Mouse (Mus musculus) embryonic facial prominence, embryonic 11.5 days (tissue): ENCODE measurements around the gene Ell3. TPM values are rescaled to one million over a fixed set of nuclear protein-coding genes. Genes with fewer than 3 reads are reported as not detected.
"Not testable (repeated sequence)": the region's sequence is repeated elsewhere in the genome, so short reads cannot be mapped to it uniquely, and the experiment has no call there.

Source experiments
- ATAC-seq: fragments of 200-750 bp; cut with Nextera tagmentation; replicated peaks from 2 replicates; pipeline ENCODE4 v1.8.0; 2017; ENCODE audit warnings: low read depth; ENCODE audit not compliant: insufficient number of reproducible peaks, low FRiP score, low TSS enrichment
- DNase-seq: peaks from one replicate; pipeline ENCODE4 v3.0.0-alpha.2; 2015; ENCODE audit warnings: low spot score
- H3K27ac ChIP-seq: fragments of 300-500 bp; sonication (generic); replicated peaks from 2 replicates; pipeline ENCODE4 v1.5.1; 2014; ENCODE audit warnings: mild to moderate bottlenecking, low read depth, low read length, control low read depth
- H3K27me3 ChIP-seq: fragments of 300-500 bp; sonication (generic); 2 replicates; pipeline ENCODE4 v1.6.1; 2014; ENCODE audit warnings: mild to moderate bottlenecking, low read length, moderate library complexity, mixed read lengths; ENCODE audit not compliant: control insufficient read depth, insufficient read depth
- H3K36me3 ChIP-seq: fragments of 300-500 bp; sonication (generic); replicated peaks from 2 replicates; pipeline ENCODE4 v1.6.1; 2014; ENCODE audit warnings: low read depth, mild to moderate bottlenecking, low read length, moderate library complexity, mixed read lengths; ENCODE audit not compliant: control insufficient read depth, insufficient read depth
- H3K4me1 ChIP-seq: fragments of 300-500 bp; sonication (generic); 2 replicates; pipeline ENCODE4 v1.6.1; 2014; ENCODE audit warnings: low read length, mixed read lengths; ENCODE audit not compliant: control insufficient read depth, insufficient read depth
- H3K4me2 ChIP-seq: fragments of 300-500 bp; sonication (generic); 2 replicates; pipeline ENCODE4 v1.6.1; 2014; ENCODE audit warnings: low read depth, mild to moderate bottlenecking, control low read depth, low read length, moderate library complexity
- H3K4me3 ChIP-seq: fragments of 300-500 bp; sonication (generic); 2 replicates; pipeline ENCODE4 v1.5.1; 2014; ENCODE audit warnings: low read depth, low read length, control low read depth
- H3K9ac ChIP-seq: fragments of 300-500 bp; sonication (generic); replicated peaks from 2 replicates; pipeline ENCODE4 v1.6.1; 2014; ENCODE audit warnings: mild to moderate bottlenecking, control low read depth, low read length
- H3K9me3 ChIP-seq: fragments of 300-500 bp; sonication (generic); replicated peaks from 2 replicates; pipeline ENCODE4 v1.6.1; 2016; ENCODE audit warnings: mild to moderate bottlenecking, low read length, inconsistent platforms, mixed read lengths; ENCODE audit not compliant: control insufficient read depth
- WGBS: fragments of 180-500 bp; shearing (Covaris S2); extraction: QIAGEN DNeasy Blood & Tissue Kit; methylation state at CpG from one replicate; pipeline ENCODE4 v1.1.7; 2014; 5-methylcytosine and 5-hydroxymethylcytosine counted together
- polyA plus RNA-seq: library from polyadenylated mRNA; unstranded; fragments of >200 nt; fragmentation: Nextera tagmentation; extraction: Ambion mirVana; gene quantifications from 2 replicates; pipeline ENCODE4 v1.2.1, GENCODE M21; 2014

The Ell3 gene
- polyA plus RNA-seq, 1 experiment from 2014 or later = 9.5 TPM

- not testable (repeated sequence) for H3K36me3 ChIP-seq, H3K4me1 ChIP-seq, H3K27me3 ChIP-seq, H3K9me3 ChIP-seq, H3K27ac ChIP-seq
- H3K4me3 ChIP-seq = peak within 1 kb of the TSS; percentile 67
- H3K9ac ChIP-seq = peak within 1 kb of the TSS; percentile 62
- ATAC-seq (peak; percentile 83), DNase-seq (peak; percentile 94)
- WGBS = 6% methylated on average over 39 of the region's 41 CpGs
- peak within 1 kb of the TSS; percentile 54 for H3K4me2 ChIP-seq
Observed at GRCm38 (mm10) chr2:121473301-121474179, 29.5 kb upstream of the Ell3 start, which contains the start of gene Mfap1b. Mfap1b (minus strand) TSS chr2:121474067.

- ATAC-seq, H3K27ac ChIP-seq, H3K9ac ChIP-seq, H3K4me2 ChIP-seq, H3K9me3 ChIP-seq, H3K4me1 ChIP-seq, H3K27me3 ChIP-seq, H3K4me3 ChIP-seq, H3K36me3 ChIP-seq, DNase-seq: not testable (repeated sequence)
- 98% methylated on average over 3 of the region's 3 CpGs for WGBS
Observed at GRCm38 (mm10) chr2:121472783-121473182, 28.7 kb upstream of the Ell3 start.

- H3K4me2 ChIP-seq, H3K27me3 ChIP-seq, H3K27ac ChIP-seq, H3K36me3 ChIP-seq, ATAC-seq, H3K4me1 ChIP-seq, DNase-seq, H3K9me3 ChIP-seq, H3K9ac ChIP-seq, H3K4me3 ChIP-seq: not testable (repeated sequence)
- WGBS = 74% methylated on average over 2 of the region's 6 CpGs
Observed at GRCm38 (mm10) chr2:121468982-121469381, 24.9 kb upstream of the Ell3 start.

- no peak for ATAC-seq
- 73% methylated on average over 2 of the region's 2 CpGs for WGBS
- H3K9me3 ChIP-seq = no peaks in the 10 kb centered on the region
- no peak for DNase-seq
- H3K36me3 ChIP-seq = no peaks in the 10 kb centered on the region
- no peak overlapping the region for H3K4me2 ChIP-seq
- H3K27me3 ChIP-seq = no peaks in the 10 kb centered on the region
- H3K27ac ChIP-seq = no peak overlapping the region
- no peak overlapping the region for H3K4me3 ChIP-seq
- H3K4me1 ChIP-seq = no peaks in the 10 kb centered on the region
- H3K9ac ChIP-seq = no peak overlapping the region
Observed at GRCm38 (mm10) chr2:121460071-121460470, 16.0 kb upstream of the Ell3 start.

- no peaks in the 10 kb centered on the region for H3K4me1 ChIP-seq
- H3K4me2 ChIP-seq = peak within 1 kb of the TSS; percentile 61
- H3K9me3 ChIP-seq = no peaks in the 10 kb centered on the region
- H3K27ac ChIP-seq = peak within 1 kb of the TSS; percentile 22; the same call in 1 of the 2 replicates
- peak within 1 kb of the TSS; percentile 77 for H3K9ac ChIP-seq
- ATAC-seq = peak; percentile 85
- H3K36me3 ChIP-seq = no peaks in the 10 kb centered on the region; the same call in 1 of the 2 replicates
- no peaks in the 10 kb centered on the region for H3K27me3 ChIP-seq
- H3K4me3 ChIP-seq = peak within 1 kb of the TSS; percentile 78
- WGBS = 5% methylated on average over 41 of the region's 41 CpGs
- peak; percentile 92 for DNase-seq
Observed at GRCm38 (mm10) chr2:121456692-121457642, 12.9 kb upstream of the Ell3 start, which contains the start of gene Serinc4. Serinc4 (minus strand) TSS chr2:121456781.

- no peak overlapping the region for H3K4me2 ChIP-seq
- H3K9me3 ChIP-seq = no peaks in the 10 kb centered on the region
- H3K4me1 ChIP-seq = no peaks in the 10 kb centered on the region
- no peak overlapping the region for H3K9ac ChIP-seq
- no peaks in the 10 kb centered on the region for H3K27me3 ChIP-seq
- H3K27ac ChIP-seq = no peak overlapping the region
- H3K36me3 ChIP-seq = no peaks in the 10 kb centered on the region; the same call in 1 of the 2 replicates
- no peak overlapping the region for H3K4me3 ChIP-seq
- WGBS = 78% methylated on average over 5 of the region's 5 CpGs
- DNase-seq = no peak
- no peak for ATAC-seq
Observed at GRCm38 (mm10) chr2:121455534-121455933, 11.5 kb upstream of the Ell3 start.

- no peak for ATAC-seq
- no peaks in the 10 kb centered on the region for H3K9me3 ChIP-seq
- H3K9ac ChIP-seq = no peak overlapping the region
- WGBS = 90% methylated on average over 6 of the region's 6 CpGs
- no peak overlapping the region for H3K4me2 ChIP-seq
- no peaks in the 10 kb centered on the region for H3K27me3 ChIP-seq
- H3K36me3 ChIP-seq = no peaks in the 10 kb centered on the region; the same call in 1 of the 2 replicates
- no peak for DNase-seq
- no peak overlapping the region for H3K27ac ChIP-seq
- no peaks in the 10 kb centered on the region for H3K4me1 ChIP-seq
- no peak overlapping the region for H3K4me3 ChIP-seq
Observed at GRCm38 (mm10) chr2:121453917-121454316, 9.8 kb upstream of the Ell3 start.
